Mouse (Mus musculus): ENCODE measurements around the gene Arx.

Gene Arx

GRCm38 (mm10) chrX:93286291-93286893 is at the start of gene Arx:
Arx (plus strand) TSS chrX:93286445.
- DNase-seq (ENCODE audit: low read depth): no peak

- DNase-seq (ENCODE audit: low read depth): no peak
Observed at GRCm38 (mm10) chrX:93251329-93251728, 34.9 kb upstream of the Arx start.

DNA sequence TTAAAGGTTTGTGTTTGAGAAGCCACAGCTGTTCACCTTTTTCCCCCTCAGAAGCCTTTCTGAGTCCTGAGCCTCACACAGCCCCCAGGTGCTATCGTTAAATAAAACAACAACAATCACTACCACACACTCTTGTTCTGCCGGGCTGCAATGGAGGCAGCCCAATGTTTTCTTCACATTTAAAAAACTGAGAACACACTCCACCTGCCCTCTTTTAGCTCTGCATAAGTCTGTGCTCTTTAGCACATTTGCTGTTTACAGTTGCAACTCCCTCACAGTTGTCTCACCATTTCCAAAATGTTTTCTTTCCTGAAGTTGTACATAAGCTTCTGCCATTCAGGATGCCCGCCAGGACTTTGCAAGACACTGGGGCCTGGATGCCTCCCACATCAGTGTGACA is 10.6 kb upstream of the Arx start:
- DNase-seq (ENCODE audit: low read depth): no peak

GRCm38 (mm10) chrX:93279940-93280339 is 6.3 kb upstream of the Arx start:
- DNase-seq (ENCODE audit: low read depth): no peak

- DNase-seq (ENCODE audit: low read depth): no peak
Observed at GRCm38 (mm10) chrX:93281028-93281723, 5.1 kb upstream of the Arx start.

DNA sequence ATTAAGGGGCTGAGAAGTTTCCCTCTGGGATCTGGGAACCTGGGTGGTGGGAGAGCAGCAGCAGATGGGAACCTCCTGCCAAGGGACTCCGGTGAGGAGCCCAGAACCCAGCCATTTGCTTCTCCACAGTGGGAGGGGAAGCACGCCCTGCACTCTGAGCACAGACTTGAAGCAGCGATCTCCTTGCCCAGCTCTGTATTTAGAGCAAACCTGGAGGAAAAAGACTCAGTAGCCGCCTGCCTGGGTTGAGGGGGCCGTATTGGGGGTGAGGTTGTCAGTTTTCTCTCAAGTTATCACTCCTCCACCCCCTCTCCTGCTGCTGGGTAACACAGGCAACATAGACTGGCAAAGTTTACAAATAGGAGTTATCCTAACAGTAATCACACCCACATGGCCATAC is 4.5 kb upstream of the Arx start:
- DNase-seq (ENCODE audit: low read depth): no peak

GRCm38 (mm10) chrX:93285091-93285490 is 1.2 kb upstream of the Arx start:
- no peak for DNase-seq (ENCODE audit: low read depth)

GRCm38 (mm10) chrX:93288339-93288738 is 2.1 kb downstream of the Arx start:
- no peak for DNase-seq (ENCODE audit: low read depth)

GRCm38 (mm10) chrX:93289076-93289475 is 2.8 kb downstream of the Arx start:
- DNase-seq (ENCODE audit: low read depth): no peak

- DNase-seq (ENCODE audit: low read depth): no peak
Observed at GRCm38 (mm10) chrX:93289851-93290380, 3.7 kb downstream of the Arx start.

DNA sequence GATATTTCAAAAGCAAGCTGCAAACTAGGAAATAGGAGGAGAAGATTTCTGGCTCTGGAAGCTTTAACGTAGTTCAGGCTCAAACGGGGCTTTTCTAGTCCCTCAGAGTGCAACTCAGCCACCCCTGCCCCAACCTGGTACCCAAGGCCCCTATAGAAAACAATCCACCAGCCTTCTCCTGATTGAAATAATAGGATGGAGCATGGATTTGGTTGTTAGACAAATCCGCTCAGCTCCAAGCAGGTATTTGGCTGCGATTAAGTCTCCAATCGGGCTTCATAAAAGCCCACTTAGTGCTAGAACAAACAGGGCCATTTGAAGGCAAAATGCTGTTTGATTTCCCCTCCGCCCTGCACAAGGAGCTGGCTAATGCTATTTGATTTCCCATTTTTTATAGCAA is 5.8 kb downstream of the Arx start:
- DNase-seq (ENCODE audit: low read depth): no peak

GRCm38 (mm10) chrX:93294736-93295490 is 8.7 kb downstream of the Arx start:
- DNase-seq (ENCODE audit: low read depth): no peak

- no peak for DNase-seq (ENCODE audit: low read depth)
Observed at GRCm38 (mm10) chrX:93295819-93296218, 9.6 kb downstream of the Arx start.

DNA sequence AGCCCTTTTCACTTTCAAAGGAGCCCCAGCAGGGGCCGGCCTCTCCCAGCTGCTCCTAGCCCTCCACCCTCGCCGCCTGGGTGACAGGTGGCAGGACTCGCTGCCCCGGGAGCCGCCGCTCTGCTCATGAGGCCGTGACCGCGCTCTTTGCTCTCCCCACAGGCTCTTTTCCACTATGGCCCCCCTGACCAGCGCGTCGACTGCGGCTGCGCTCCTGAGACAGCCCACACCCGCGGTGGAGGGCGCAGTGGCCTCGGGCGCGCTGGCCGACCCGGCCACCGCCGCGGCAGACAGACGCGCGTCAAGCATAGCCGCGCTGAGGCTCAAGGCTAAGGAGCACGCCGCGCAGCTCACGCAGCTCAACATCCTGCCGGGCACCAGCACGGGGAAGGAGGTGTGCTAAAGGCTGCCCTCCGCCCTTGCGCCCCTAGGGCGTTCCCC is 10.8 kb downstream of the Arx start:
- DNase-seq (ENCODE audit: low read depth): no peak

- DNase-seq (ENCODE audit: low read depth): no peak
Observed at GRCm38 (mm10) chrX:93299046-93299626, 12.9 kb downstream of the Arx start.

DNA sequence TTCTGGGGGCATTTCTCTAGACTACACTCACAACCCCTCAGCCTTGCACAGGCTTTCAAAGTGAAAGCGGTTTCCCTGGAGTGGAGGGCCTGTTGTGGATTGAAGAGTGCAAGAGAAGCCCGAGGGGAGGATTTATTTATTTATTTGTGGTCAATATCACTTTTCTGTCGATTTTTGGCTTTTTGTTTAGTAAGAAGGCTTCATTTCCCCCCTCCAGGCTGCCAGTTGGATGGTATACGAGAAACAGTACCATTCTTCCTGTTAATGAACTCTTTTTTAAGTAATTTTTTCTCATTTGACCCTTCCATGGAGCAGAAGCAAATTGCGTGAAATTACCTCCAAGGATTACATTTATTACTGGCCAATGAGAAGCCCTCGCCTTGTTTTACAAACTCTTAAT is 13.5 kb downstream of the Arx start:
- DNase-seq (ENCODE audit: low read depth): no peak

- DNase-seq (ENCODE audit: low read depth): no peak
Observed at GRCm38 (mm10) chrX:93300183-93300815, 14.1 kb downstream of the Arx start.

DNA sequence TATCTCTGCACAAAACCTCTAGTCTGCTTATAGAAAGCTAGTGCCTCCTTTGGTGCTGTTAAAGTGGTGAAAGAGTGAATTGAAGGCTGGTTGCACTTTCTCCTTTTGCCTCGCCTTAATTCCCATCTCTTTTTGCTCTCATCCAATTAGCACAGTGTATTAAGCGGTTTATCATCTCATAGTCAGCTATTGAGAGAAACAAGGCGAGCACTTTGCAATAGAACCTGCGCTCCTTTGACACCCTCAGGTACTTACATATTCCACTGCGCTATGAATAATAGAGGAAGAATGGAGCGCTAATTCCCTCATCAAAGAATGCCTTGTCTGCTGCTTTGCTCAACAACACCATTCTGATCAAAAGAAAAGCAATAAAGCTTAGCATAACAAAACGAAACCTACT is 15.6 kb downstream of the Arx start:
- no peak for DNase-seq (ENCODE audit: low read depth)

GRCm38 (mm10) chrX:93305780-93306179 is 19.5 kb downstream of the Arx start:
- DNase-seq (ENCODE audit: low read depth): no peak

GRCm38 (mm10) chrX:93317577-93317976 is 31.3 kb downstream of the Arx start:
- DNase-seq (ENCODE audit: low read depth): no peak

DNA sequence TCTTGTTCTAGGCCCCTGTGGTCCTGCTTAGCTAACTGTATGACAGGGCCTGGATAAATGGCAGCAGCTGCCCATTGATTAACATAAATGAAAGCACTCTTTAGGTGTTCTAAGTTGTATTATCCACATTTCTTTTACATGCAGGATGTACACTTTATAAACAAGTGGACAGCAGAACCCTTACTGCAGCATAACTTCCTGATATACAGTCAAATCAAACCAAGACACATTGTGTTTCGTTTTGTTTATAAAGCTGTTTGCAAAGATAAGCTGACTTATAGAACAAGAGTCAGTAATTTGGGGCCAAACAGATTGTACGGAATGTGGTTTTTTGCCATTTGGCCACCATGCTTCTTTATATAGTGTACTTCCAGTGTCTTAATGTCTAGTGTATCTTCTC is 33.7 kb downstream of the Arx start:
- no peak for DNase-seq (ENCODE audit: low read depth)

GRCm38 (mm10) chrX:93321336-93321735 is 35.1 kb downstream of the Arx start:
- no peak for DNase-seq (ENCODE audit: low read depth)
